Mouse (Mus musculus) spleen, adult 18-20 months (tissue): ENCODE results near the gene Ttll4.

Experiments used
- DNase-seq, 2 experiments: peaks; one replicate each; pipeline ENCODE4 v3.0.0; 2022; ENCODE audit warnings: mixed read lengths in 2 of 2

The Ttll4 gene

GRCm38 (mm10) chr1:74661448-74662195, at the start of gene Ttll4:
Ttll4 (plus strand) TSS chr1:74661745.
- peak; percentile 88 to 91 for DNase-seq

- DNase-seq = no peak
These were observed 37.4 kb upstream of the Ttll4 start for GRCm38 (mm10) chr1:74624183-74624582.

- DNase-seq = no peak
These were observed 35.5 kb upstream of the Ttll4 start for GRCm38 (mm10) chr1:74626076-74626475.

GRCm38 (mm10) chr1:74628001-74628400, 33.5 kb upstream of the Ttll4 start:
- DNase-seq = no peak

GRCm38 (mm10) chr1:74632734-74633133, 28.8 kb upstream of the Ttll4 start:
- DNase-seq = no peak

- DNase-seq = no peak
These were observed 18.0 kb upstream of the Ttll4 start for GRCm38 (mm10) chr1:74643524-74643923.

GRCm38 (mm10) chr1:74643926-74644325, 17.6 kb upstream of the Ttll4 start:
- DNase-seq = no peak

- no peak for DNase-seq
These were observed 814 bp downstream of the Ttll4 start for GRCm38 (mm10) chr1:74662253-74662865.

- no peak for DNase-seq
These were observed 3.6 kb downstream of the Ttll4 start for GRCm38 (mm10) chr1:74665153-74665552.

- DNase-seq = no peak
These were observed 6.8 kb downstream of the Ttll4 start for GRCm38 (mm10) chr1:74668371-74668770.

GRCm38 (mm10) chr1:74672731-74673130, 11.2 kb downstream of the Ttll4 start:
- no peak for DNase-seq

GRCm38 (mm10) chr1:74676863-74677262, 15.3 kb downstream of the Ttll4 start:
- DNase-seq = no peak

GRCm38 (mm10) chr1:74677843-74678242, 16.3 kb downstream of the Ttll4 start:
- no peak for DNase-seq

- no peak for DNase-seq
These were observed 25.6 kb downstream of the Ttll4 start for GRCm38 (mm10) chr1:74687131-74687530.

- DNase-seq = no peak
These were observed 32.5 kb downstream of the Ttll4 start for GRCm38 (mm10) chr1:74693891-74694583.

- no peak for DNase-seq
These were observed 34.3 kb downstream of the Ttll4 start for GRCm38 (mm10) chr1:74695836-74696235.

GRCm38 (mm10) chr1:74697416-74697815, 35.9 kb downstream of the Ttll4 start:
- DNase-seq = no peak

- no peak for DNase-seq
These were observed 36.8 kb downstream of the Ttll4 start for GRCm38 (mm10) chr1:74698353-74698752.

GRCm38 (mm10) chr1:74698791-74699190, 37.2 kb downstream of the Ttll4 start:
- no peak for DNase-seq

- DNase-seq = peak in 1 of 2 experiments; percentile 17
These were observed 40.6 kb downstream of the Ttll4 start for GRCm38 (mm10) chr1:74702142-74702553.

GRCm38 (mm10) chr1:74704156-74704555, 42.6 kb downstream of the Ttll4 start:
- DNase-seq = no peak

- no peak for DNase-seq
These were observed 43.5 kb downstream of the Ttll4 start for GRCm38 (mm10) chr1:74705016-74705415.

- DNase-seq = no peak
These were observed 48.0 kb downstream of the Ttll4 start for GRCm38 (mm10) chr1:74709566-74709965.

- peak in 1 of 2 experiments; percentile 11 for DNase-seq
These were observed 50.5 kb downstream of the Ttll4 start for GRCm38 (mm10) chr1:74712046-74712445.
